Mouse (Mus musculus): ENCODE data around the gene Gipc3. TPM values are rescaled to one million over a fixed set of nuclear protein-coding genes. Genes with fewer than 3 reads are reported as not detected.

Gene Gipc3
- polyA plus RNA-seq, 2 experiments, result 0.06 to 0.09 TPM

GRCm38 (mm10) chr10:81389373-81389772 is 46.3 kb upstream of the Gipc3 start:
- no peak overlapping the region for H3K27ac ChIP-seq (replicated peaks; ENCODE audit: low read depth, low read length)

DNA sequence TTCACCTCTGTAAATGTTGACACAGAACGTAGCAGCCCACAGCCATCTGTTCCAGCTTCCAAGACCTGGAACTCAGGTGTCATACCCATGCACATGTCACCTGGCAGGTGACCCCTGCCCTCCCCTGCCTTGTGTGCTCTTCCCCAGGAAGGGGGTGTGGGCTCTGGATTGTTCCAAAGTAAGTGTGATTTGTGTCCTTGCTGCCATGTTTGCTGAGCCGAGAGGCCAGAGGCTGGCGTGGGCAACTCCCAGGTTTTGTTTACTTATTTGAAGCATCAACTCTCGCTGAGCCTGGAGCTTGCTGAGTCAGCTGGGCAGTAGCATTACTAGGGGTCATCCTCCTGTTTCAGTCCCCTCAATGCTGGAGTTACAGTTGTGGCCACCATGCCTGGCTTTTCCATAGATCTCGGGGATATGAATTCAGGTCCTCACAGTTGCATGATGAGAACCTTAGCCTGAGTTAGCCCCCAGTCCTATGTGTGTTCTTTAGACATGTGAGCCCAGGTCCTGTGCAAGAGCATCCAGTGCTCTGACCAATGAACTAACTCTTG is 45.5 kb upstream of the Gipc3 start, which contains the start of gene Gm48552:
Gene Gm48552 (plus strand): TSS at position 501 of the 551 bp plus-strand sequence.
- ATAC-seq (ENCODE audit: low FRiP score, low read depth) (no peak), DNase-seq (ENCODE audit: low spot score) (no peak)
- H3K4me2 ChIP-seq (replicated peaks; ENCODE audit: low read depth, low read length, severe bottlenecking), result no peak within 1 kb of the TSS
- no peak within 1 kb of the TSS for H3K27ac ChIP-seq (replicated peaks; ENCODE audit: low read depth, low read length)
- WGBS, result 87% methylated on average over 5 of the region's 5 CpGs
- H3K36me3 ChIP-seq (ENCODE audit: control insufficient read depth, insufficient read depth, low read length), result peaks cover 38% of the 10 kb centered on the region
- H3K27me3 ChIP-seq (ENCODE audit: control insufficient read depth, insufficient read depth, low read length), result no peaks in the 10 kb centered on the region
- peaks cover 20% of the 10 kb centered on the region for H3K4me1 ChIP-seq (ENCODE audit: control insufficient read depth, insufficient read depth, low read length)
- no peak within 1 kb of the TSS for H3K9ac ChIP-seq (ENCODE audit: low read depth, low read length, severe bottlenecking)
- H3K4me3 ChIP-seq (replicated peaks; ENCODE audit: low read length), result no peak within 1 kb of the TSS
- no peak for TF ChIP-seq POLR2A (IDR thresholded peaks at IDR 0.05; ENCODE audit: borderline replicate concordance, extremely low read depth, insufficient read depth, insufficient read length)
- H3K9me3 ChIP-seq (ENCODE audit: control insufficient read depth, low read length), result no peaks in the 10 kb centered on the region

More at GRCm38 (mm10) chr10:81389373-81389772, 46.3 kb upstream of the Gipc3 start:
- H3K4me3 ChIP-seq (replicated peaks; ENCODE audit: low read length), result no peak overlapping the region
- TF ChIP-seq POLR2A (IDR thresholded peaks at IDR 0.05; ENCODE audit: borderline replicate concordance, extremely low read depth, insufficient read depth, insufficient read length), result no peak
- WGBS, result 69% methylated on average over 3 of the region's 3 CpGs
- no peaks in the 10 kb centered on the region for H3K27me3 ChIP-seq (ENCODE audit: control insufficient read depth, insufficient read depth, low read length)
- peaks cover 25% of the 10 kb centered on the region for H3K4me1 ChIP-seq (ENCODE audit: control insufficient read depth, insufficient read depth, low read length)
- peaks cover 38% of the 10 kb centered on the region for H3K36me3 ChIP-seq (ENCODE audit: control insufficient read depth, insufficient read depth, low read length)
- ATAC-seq (ENCODE audit: low FRiP score, low read depth) (no peak), DNase-seq (ENCODE audit: low spot score) (no peak)
- H3K9ac ChIP-seq (ENCODE audit: low read depth, low read length, severe bottlenecking), result no peak overlapping the region
- no peaks in the 10 kb centered on the region for H3K9me3 ChIP-seq (ENCODE audit: control insufficient read depth, low read length)
- H3K4me2 ChIP-seq (replicated peaks; ENCODE audit: low read depth, low read length, severe bottlenecking), result no peak overlapping the region

DNA sequence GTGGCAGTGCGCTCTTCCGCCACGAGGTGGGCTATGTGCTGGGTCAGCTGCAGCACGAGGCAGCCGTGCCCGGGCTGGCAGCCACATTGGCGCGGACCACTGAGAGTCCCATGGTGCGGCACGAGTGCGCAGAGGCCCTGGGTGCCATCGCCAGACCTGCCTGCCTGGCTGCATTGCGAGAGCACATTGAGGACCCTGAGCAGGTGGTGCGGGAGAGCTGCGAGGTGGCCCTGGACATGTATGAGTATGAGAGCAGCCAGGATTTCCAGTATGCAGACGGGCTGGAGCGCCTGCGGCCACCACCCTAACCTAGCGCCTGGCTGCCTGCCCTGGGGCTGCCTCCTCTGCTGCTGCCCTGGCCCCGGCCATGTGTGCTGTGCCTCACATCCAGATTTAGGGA is 44.6 kb upstream of the Gipc3 start:
- no peak for TF ChIP-seq POLR2A (IDR thresholded peaks at IDR 0.05; ENCODE audit: borderline replicate concordance, extremely low read depth, insufficient read depth, insufficient read length)
- 95% methylated on average over 19 of the region's 20 CpGs for WGBS
- no peaks in the 10 kb centered on the region for H3K9me3 ChIP-seq (ENCODE audit: control insufficient read depth, low read length)
- H3K27me3 ChIP-seq (ENCODE audit: control insufficient read depth, insufficient read depth, low read length), result no peaks in the 10 kb centered on the region
- no peak overlapping the region for H3K27ac ChIP-seq (replicated peaks; ENCODE audit: low read depth, low read length)
- H3K4me2 ChIP-seq (replicated peaks; ENCODE audit: low read depth, low read length, severe bottlenecking), result no peak overlapping the region
- no peak for DNase-seq (ENCODE audit: low spot score)
- H3K9ac ChIP-seq (ENCODE audit: low read depth, low read length, severe bottlenecking), result no peak overlapping the region
- H3K36me3 ChIP-seq (ENCODE audit: control insufficient read depth, insufficient read depth, low read length), result peaks cover 38% of the 10 kb centered on the region
- peaks cover 11% of the 10 kb centered on the region for H3K4me1 ChIP-seq (ENCODE audit: control insufficient read depth, insufficient read depth, low read length)
- ATAC-seq (ENCODE audit: low FRiP score, low read depth), result no peak
- no peak overlapping the region for H3K4me3 ChIP-seq (replicated peaks; ENCODE audit: low read length)

DNA sequence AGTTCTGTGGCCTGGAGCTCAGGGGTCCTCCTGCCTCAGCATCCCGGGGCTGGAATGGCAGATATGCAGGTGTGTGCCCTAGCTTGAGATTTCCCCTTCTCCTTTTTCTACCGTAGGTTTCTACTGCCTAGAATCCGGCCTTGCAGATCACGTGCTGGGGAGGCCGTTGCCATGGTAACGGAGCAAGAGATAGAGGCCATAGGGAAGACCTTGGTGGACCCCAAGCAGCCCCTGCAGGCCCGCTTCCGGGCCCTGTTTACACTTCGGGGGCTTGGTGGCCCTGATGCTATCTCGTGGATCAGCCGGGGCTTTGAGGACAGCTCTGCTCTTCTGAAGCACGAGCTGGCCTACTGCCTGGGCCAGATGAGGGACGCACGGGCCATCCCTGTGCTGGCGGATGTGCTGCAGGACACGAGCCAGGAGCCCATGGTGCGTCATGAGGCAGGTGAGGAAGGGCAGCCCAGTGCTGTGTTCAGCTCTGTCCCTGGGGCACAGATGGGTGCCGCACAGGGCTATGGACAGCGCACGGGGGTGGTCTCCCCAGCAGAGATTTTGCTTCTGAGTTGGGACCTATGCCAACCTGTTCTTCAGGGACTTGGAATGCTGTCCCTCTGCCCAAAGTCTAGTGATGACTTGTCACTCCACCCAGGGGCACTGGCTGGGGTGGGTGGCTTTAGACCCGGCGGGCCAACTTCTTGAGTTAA is 42.7 kb upstream of the Gipc3 start:
- TF ChIP-seq POLR2A (IDR thresholded peaks at IDR 0.05; ENCODE audit: borderline replicate concordance, extremely low read depth, insufficient read depth, insufficient read length), result no peak
- 88% methylated on average over 19 of the region's 22 CpGs for WGBS
- no peaks in the 10 kb centered on the region for H3K9me3 ChIP-seq (ENCODE audit: control insufficient read depth, low read length)
- no peaks in the 10 kb centered on the region for H3K27me3 ChIP-seq (ENCODE audit: control insufficient read depth, insufficient read depth, low read length)
- peak overlapping the region; percentile 86; the same call in 1 of the 2 replicates for H3K4me2 ChIP-seq (replicated peaks; ENCODE audit: low read depth, low read length, severe bottlenecking)
- no peak overlapping the region for H3K27ac ChIP-seq (replicated peaks; ENCODE audit: low read depth, low read length)
- DNase-seq (ENCODE audit: low spot score), result no peak
- peak overlapping the region; percentile 94; the same call in 1 of the 2 replicates for H3K4me3 ChIP-seq (replicated peaks; ENCODE audit: low read length)
- H3K4me1 ChIP-seq (ENCODE audit: control insufficient read depth, insufficient read depth, low read length), result peaks cover 10% of the 10 kb centered on the region
- H3K36me3 ChIP-seq (ENCODE audit: control insufficient read depth, insufficient read depth, low read length), result peaks cover 38% of the 10 kb centered on the region
- ATAC-seq (ENCODE audit: low FRiP score, low read depth), result no peak
- no peak overlapping the region for H3K9ac ChIP-seq (ENCODE audit: low read depth, low read length, severe bottlenecking)

DNA sequence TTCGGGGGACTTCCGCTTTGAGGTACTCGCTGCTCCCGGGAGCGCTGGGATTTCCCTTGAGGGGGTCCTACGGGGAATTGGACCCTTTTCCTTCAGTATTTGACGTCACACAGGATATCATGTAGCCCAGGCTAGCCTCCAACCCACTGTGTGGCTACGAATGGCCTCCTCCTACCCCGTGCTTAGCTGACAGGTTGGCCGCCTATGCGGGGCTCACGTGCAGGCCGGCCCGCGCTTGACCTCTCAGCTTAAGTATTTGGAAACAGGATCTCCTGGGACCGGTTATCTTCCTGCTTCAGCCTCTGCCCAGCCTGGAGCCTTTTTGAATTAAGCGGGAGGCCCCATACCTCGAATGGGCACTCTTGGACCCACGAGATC is 41.5 kb upstream of the Gipc3 start:
- ATAC-seq (ENCODE audit: low FRiP score, low read depth), result peak; percentile 13; the same call in 1 of the 2 replicates
- Histone ChIP-seq H3K9me3 (ENCODE audit: control insufficient read depth, low read length) (no peaks in the 10 kb centered on the region), H3K9ac (ENCODE audit: low read depth, low read length, severe bottlenecking) (peak overlapping the region; percentile 84), H3K27ac (replicated peaks; ENCODE audit: low read depth, low read length) (peak overlapping the region; percentile 78), H3K4me3 (replicated peaks; ENCODE audit: low read length) (peak overlapping the region; percentile 94), H3K36me3 (ENCODE audit: control insufficient read depth, insufficient read depth, low read length) (peaks cover 38% of the 10 kb centered on the region), H3K4me1 (ENCODE audit: control insufficient read depth, insufficient read depth, low read length) (peaks cover 10% of the 10 kb centered on the region), H3K4me2 (replicated peaks; ENCODE audit: low read depth, low read length, severe bottlenecking) (peak overlapping the region; percentile 86), H3K27me3 (ENCODE audit: control insufficient read depth, insufficient read depth, low read length) (no peaks in the 10 kb centered on the region)
- no peak for DNase-seq (ENCODE audit: low spot score)
- no peak for TF ChIP-seq POLR2A (IDR thresholded peaks at IDR 0.05; ENCODE audit: borderline replicate concordance, extremely low read depth, insufficient read depth, insufficient read length)
- 6% methylated on average over 19 of the region's 19 CpGs for WGBS
